ENCODE assay signal across 21 mouse cellular contexts in genomic region chr4:116398051-116398450, GRCm38 (mm10).
"Had no signal": no experiment of that assay in that cellular context is flagged by ENCODE, and none has a peak within 500 bp of the region (broad histone marks: within the 10 kb centered on the region; RNA-seq: fewer than 3 reads in every experiment).

No protein-coding gene starts in this region.

- H3K27ac ChIP-seq: lung, embryonic 15.5 days; macrophage; midbrain, embryonic 12.5 days; neural tube, embryonic 13.5 days; neural tube, embryonic 15.5 days had no signal

- DNase-seq: lung, adult 2 months; lung, postnatal 14 days; lung, postnatal 36 days; midbrain, embryonic 14.5 days; retina, postnatal 1 day; right cerebral cortex, adult 18-20 months; right cerebral cortex, postnatal 25 days; right cerebral cortex, postnatal 4 days; spleen, adult 18-20 months; thymus, adult 18-20 months; thymus, postnatal 14 days; thymus, postnatal 36 days had no signal

- H3K9ac ChIP-seq: lung, embryonic 15.5 days; midbrain, embryonic 12.5 days; neural tube, embryonic 13.5 days; neural tube, embryonic 15.5 days had no signal

- H3K36me3 ChIP-seq: lung, embryonic 15.5 days; midbrain, embryonic 12.5 days; neural tube, embryonic 13.5 days; neural tube, embryonic 15.5 days had no signal

- H3K9me3 ChIP-seq: lung, embryonic 15.5 days; megakaryocyte, embryonic 14.5 days; midbrain, embryonic 12.5 days; neural tube, embryonic 13.5 days; neural tube, embryonic 15.5 days had no signal

- ATAC-seq: lung, postnatal 0 days; midbrain, embryonic 16.5 days had no signal

- H3K4me1 ChIP-seq: lung, embryonic 15.5 days; midbrain, embryonic 12.5 days; neural tube, embryonic 13.5 days had no signal

- H3K4me3 ChIP-seq: lung, embryonic 15.5 days; megakaryocyte, embryonic 14.5 days; midbrain, embryonic 12.5 days; myocyte; neural tube, embryonic 13.5 days; neural tube, embryonic 15.5 days had no signal
